Mouse (Mus musculus) lung, adult 2 months (tissue): ENCODE results near the gene Zfp81.

Experiments
- CTCF ChIP-seq: fragments of 200-500 bp; IDR thresholded peaks from 2 replicates; pipeline ENCODE4 v1.5.1; 2011; ENCODE audit warnings: mild to moderate bottlenecking, low read length, control low read depth; ENCODE audit not compliant: insufficient read depth
- POLR2A ChIP-seq: fragments of 200-500 bp; IDR thresholded peaks from 2 replicates; pipeline ENCODE4 v1.6.1; 2011; ENCODE audit warnings: low read depth, mild to moderate bottlenecking, control low read depth, low read length, borderline replicate concordance; ENCODE audit errors: extremely low read depth

DNA sequence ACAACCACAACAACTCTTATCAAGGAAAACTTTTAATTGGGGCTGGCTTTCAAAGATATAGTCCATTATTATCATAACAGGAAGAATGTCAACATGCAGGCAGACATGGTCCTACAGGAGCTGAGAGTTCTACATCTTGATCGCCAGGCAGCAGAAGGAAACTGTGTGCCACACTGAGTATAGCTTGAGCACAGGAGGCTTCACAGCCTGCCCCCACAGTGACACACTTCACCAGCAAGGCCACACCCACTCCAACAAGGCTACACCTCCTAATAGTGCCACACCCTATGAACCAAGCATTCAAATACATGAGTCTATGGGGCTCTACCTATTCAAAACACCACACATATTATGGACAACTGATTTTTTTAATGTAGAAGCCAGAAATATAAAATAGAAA lies 5.7 kb downstream of the Zfp81 start:
- no peak for TF ChIP-seq CTCF
- TF ChIP-seq POLR2A, result no peak
